Mouse (Mus musculus) cortical plate, adult 2 months (tissue): ENCODE data around the gene Arhgap9.

ENCODE experiments used
- CTCF ChIP-seq: fragments of 200-500 bp; IDR thresholded peaks from 2 replicates; pipeline ENCODE4 v1.5.1; 2011; ENCODE audit warnings: mild to moderate bottlenecking, control low read depth, low read length; ENCODE audit not compliant: insufficient read depth; ENCODE audit errors: extremely low read depth
- POLR2A ChIP-seq: fragments of 200-500 bp; IDR thresholded peaks from 2 replicates; pipeline ENCODE4 v1.6.1; 2011; ENCODE audit warnings: mild to moderate bottlenecking, low read length, control low read depth; ENCODE audit not compliant: insufficient read depth; ENCODE audit errors: extremely low read depth

DNA sequence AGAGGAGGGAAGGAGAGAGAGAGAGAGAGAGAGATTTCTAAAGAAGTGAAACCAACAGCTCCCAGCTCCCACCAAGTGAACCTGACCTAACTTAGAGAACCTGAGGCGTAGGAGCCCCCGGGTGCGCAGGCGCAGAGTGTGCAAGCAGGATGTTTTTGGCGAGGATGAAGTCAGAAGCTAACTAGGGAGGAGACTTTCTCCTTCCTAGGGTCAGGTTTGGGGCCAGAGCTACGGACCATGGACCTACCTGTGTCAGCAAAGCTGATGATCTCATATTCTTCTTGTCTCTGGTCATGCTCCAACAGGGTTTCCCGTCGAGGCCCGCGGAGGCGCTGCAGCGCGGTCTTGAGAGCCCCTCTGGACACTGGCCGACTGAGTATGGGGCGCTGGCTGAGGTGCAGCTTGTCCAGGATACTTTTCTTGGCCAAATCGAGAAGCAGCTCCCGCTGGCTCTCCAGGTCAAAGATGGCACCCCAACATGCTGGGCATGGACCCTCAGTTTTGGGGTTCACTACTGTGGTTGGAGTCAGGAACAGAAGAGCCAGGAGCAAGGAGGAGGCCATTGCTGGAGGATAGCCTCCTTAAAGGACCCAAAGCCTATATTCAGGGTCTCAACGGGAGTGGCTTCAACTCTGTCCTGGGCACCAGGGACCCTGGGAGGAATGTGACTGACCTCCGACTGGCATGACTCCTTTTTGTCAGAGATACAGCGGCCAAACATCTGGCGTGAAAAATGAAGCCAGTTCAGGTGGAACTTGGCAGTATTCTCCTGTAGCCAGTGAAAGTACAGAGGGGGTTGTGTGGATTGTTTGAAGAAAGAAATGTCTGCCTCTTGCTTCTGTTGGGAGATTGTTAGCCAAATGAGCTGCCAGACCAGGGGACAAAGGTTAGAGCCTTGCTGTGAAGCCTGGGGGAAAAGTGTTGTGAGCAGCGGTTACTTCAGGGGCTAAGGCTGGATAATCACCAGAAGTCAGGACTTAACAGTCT, 48.4 kb downstream of the Arhgap9 start, which contains the start of gene Inhbc:
- TF ChIP-seq CTCF, result no peak
- TF ChIP-seq POLR2A, result no peak
